Mouse (Mus musculus): Measurements from ENCODE around the gene Pla2g7.
"Not testable (repeated sequence)": the region's sequence is repeated elsewhere in the genome, so short reads cannot be mapped to it uniquely, and the experiment has no call there.

The Pla2g7 gene

GRCm38 (mm10) chr17:43567992-43568888 lies at the start of gene Pla2g7:
Gene Pla2g7, plus strand, starts transcription at chr17:43568098.
- DNase-seq: peak; percentile 48

- DNase-seq: peak; percentile 86
Observed at GRCm38 (mm10) chr17:43518644-43519409, 49.1 kb upstream of the Pla2g7 start.

GRCm38 (mm10) chr17:43520166-43520565 lies 47.7 kb upstream of the Pla2g7 start:
- DNase-seq: no peak

GRCm38 (mm10) chr17:43530507-43530906 lies 37.4 kb upstream of the Pla2g7 start:
- no peak for DNase-seq

GRCm38 (mm10) chr17:43531192-43531591 lies 36.7 kb upstream of the Pla2g7 start:
- no peak for DNase-seq

GRCm38 (mm10) chr17:43534362-43535222 lies 33.3 kb upstream of the Pla2g7 start:
- peak; percentile 40 for DNase-seq

- DNase-seq: not testable (repeated sequence)
Observed at GRCm38 (mm10) chr17:43536841-43537240, 31.1 kb upstream of the Pla2g7 start.

GRCm38 (mm10) chr17:43538767-43539166 lies 29.1 kb upstream of the Pla2g7 start:
- no peak for DNase-seq

- DNase-seq: no peak
Observed at GRCm38 (mm10) chr17:43543539-43543938, 24.4 kb upstream of the Pla2g7 start, which contains the start of gene Ankrd66. Gene Ankrd66, minus strand, starts transcription at chr17:43543639.

GRCm38 (mm10) chr17:43544040-43544439 lies 23.9 kb upstream of the Pla2g7 start:
- no peak for DNase-seq

GRCm38 (mm10) chr17:43551122-43551630 lies 16.7 kb upstream of the Pla2g7 start:
- no peak for DNase-seq

- no peak for DNase-seq
Observed at GRCm38 (mm10) chr17:43554516-43555403, 13.1 kb upstream of the Pla2g7 start.

- no peak for DNase-seq
Observed at GRCm38 (mm10) chr17:43557104-43557503, 10.8 kb upstream of the Pla2g7 start.

- peak; percentile 38 for DNase-seq
Observed at GRCm38 (mm10) chr17:43557541-43558090, 10.3 kb upstream of the Pla2g7 start.

GRCm38 (mm10) chr17:43558678-43559077 lies 9.2 kb upstream of the Pla2g7 start:
- no peak for DNase-seq

GRCm38 (mm10) chr17:43563192-43563987 lies 4.5 kb upstream of the Pla2g7 start:
- no peak for DNase-seq

GRCm38 (mm10) chr17:43567593-43567991 lies 306 bp upstream of the Pla2g7 start:
- DNase-seq: no peak

GRCm38 (mm10) chr17:43569287-43569686 lies 1.4 kb downstream of the Pla2g7 start:
- DNase-seq: no peak

- no peak for DNase-seq
Observed at GRCm38 (mm10) chr17:43573624-43574073, 5.8 kb downstream of the Pla2g7 start.

GRCm38 (mm10) chr17:43580456-43580855 lies 12.6 kb downstream of the Pla2g7 start:
- no peak for DNase-seq
